Mouse (Mus musculus): ENCODE results near the gene Atp4a. TPM values are rescaled to one million over a fixed set of nuclear protein-coding genes. Genes with fewer than 3 reads are reported as not detected.

Gene Atp4a
- polyA plus RNA-seq, 1 experiment from 2014 or later, result 5.0 TPM

- TF ChIP-seq CTCF (IDR thresholded peaks at IDR 0.05; ENCODE audit: low read depth), result no peak
- H3K27ac ChIP-seq, result no peak overlapping the region
- no peaks in the 10 kb centered on the region for H3K36me3 ChIP-seq (ENCODE audit: insufficient read depth, low read length)
- ATAC-seq (replicated peaks; ENCODE audit: low FRiP score, low read depth), result no peak
- H3K4me1 ChIP-seq (replicated peaks; ENCODE audit: insufficient read depth, low read length), result no peaks in the 10 kb centered on the region
- H3K9me3 ChIP-seq (replicated peaks; ENCODE audit: low read length), result no peaks in the 10 kb centered on the region
- H3K4me3 ChIP-seq (replicated peaks; ENCODE audit: low read depth, low read length), result no peak overlapping the region
- no peak overlapping the region for H3K9ac ChIP-seq (ENCODE audit: low read depth, low read length)
- no peak for DNase-seq (ENCODE audit: low spot score)
- no peaks in the 10 kb centered on the region for H3K27me3 ChIP-seq (ENCODE audit: insufficient read depth, low read length)
- no peak overlapping the region for H3K4me2 ChIP-seq (ENCODE audit: low read length)
- WGBS, result 27% methylated on average over 4 of the region's 4 CpGs
Measured at GRCm38 (mm10) chr7:30744022-30744598, 32.1 kb downstream of the Atp4a start.

GRCm38 (mm10) chr7:30747525-30748204, 35.7 kb downstream of the Atp4a start:
- 0 out of 2 replicates have a peak, but pooled peaks cover 4% of the 10 kb centered on the region for H3K4me1 ChIP-seq (replicated peaks; ENCODE audit: insufficient read depth, low read length)
- WGBS, result 80% methylated on average over 7 of the region's 7 CpGs
- ATAC-seq (replicated peaks; ENCODE audit: low FRiP score, low read depth) (no peak), DNase-seq (ENCODE audit: low spot score) (no peak)
- H3K9me3 ChIP-seq (replicated peaks; ENCODE audit: low read length), result no peaks in the 10 kb centered on the region
- H3K9ac ChIP-seq (ENCODE audit: low read depth, low read length), result no peak overlapping the region
- TF ChIP-seq CTCF (IDR thresholded peaks at IDR 0.05; ENCODE audit: low read depth), result 0 out of 2 replicates have a peak, but pooled peaks have one; percentile 18
- H3K4me3 ChIP-seq (replicated peaks; ENCODE audit: low read depth, low read length), result no peak overlapping the region
- no peaks in the 10 kb centered on the region for H3K36me3 ChIP-seq (ENCODE audit: insufficient read depth, low read length)
- H3K27ac ChIP-seq, result no peak overlapping the region
- H3K4me2 ChIP-seq (ENCODE audit: low read length), result no peak overlapping the region
- no peaks in the 10 kb centered on the region for H3K27me3 ChIP-seq (ENCODE audit: insufficient read depth, low read length)

GRCm38 (mm10) chr7:30749824-30750606, 38.0 kb downstream of the Atp4a start:
- Histone ChIP-seq H3K27me3 (ENCODE audit: insufficient read depth, low read length) (no peaks in the 10 kb centered on the region), H3K9me3 (replicated peaks; ENCODE audit: low read length) (no peaks in the 10 kb centered on the region), H3K9ac (ENCODE audit: low read depth, low read length) (no peak overlapping the region), H3K4me3 (replicated peaks; ENCODE audit: low read depth, low read length) (no peak overlapping the region), H3K36me3 (ENCODE audit: insufficient read depth, low read length) (no peaks in the 10 kb centered on the region), H3K4me2 (ENCODE audit: low read length) (no peak overlapping the region), H3K27ac (0 out of 2 replicates have a peak overlapping the region, but pooled peaks have one; percentile 42), H3K4me1 (replicated peaks; ENCODE audit: insufficient read depth, low read length) (0 out of 2 replicates have a peak, but pooled peaks cover 4% of the 10 kb centered on the region)
- ATAC-seq (replicated peaks; ENCODE audit: low FRiP score, low read depth) (peak; percentile 73), DNase-seq (ENCODE audit: low spot score) (peak; percentile 42)
- WGBS, result 55% methylated on average over 13 of the region's 13 CpGs
- no peak for TF ChIP-seq CTCF (IDR thresholded peaks at IDR 0.05; ENCODE audit: low read depth)

DNA sequence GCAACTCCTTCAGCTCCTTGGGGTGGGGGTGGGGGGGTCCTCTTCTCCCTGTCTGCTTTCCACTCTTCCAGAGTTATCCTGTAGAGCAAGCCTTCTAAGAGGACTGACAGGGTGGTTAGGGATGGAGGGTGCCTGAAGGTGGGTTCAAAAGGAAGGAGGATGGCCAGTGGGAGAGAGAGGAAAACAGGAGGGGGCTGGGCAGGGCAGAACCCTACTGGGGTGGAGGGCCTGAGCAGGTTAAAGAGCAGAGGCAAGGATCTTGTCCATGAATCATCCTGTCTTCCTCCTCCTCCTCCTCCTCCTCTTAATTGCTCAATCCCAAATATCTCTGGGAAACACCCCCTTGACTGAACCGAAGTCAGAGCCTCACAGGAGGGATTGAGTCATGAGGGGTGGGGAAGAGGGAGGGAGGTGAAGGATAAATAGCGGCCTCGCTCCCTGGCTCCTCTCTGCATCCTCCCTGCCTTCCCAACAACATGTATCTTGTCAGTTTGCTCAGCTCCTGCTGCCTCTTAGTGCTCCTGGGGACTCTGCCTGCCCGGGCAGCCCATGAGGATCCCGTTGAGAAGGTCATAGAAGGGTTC, 39.2 kb downstream of the Atp4a start, which contains the start of gene Sbsn:
Gene Sbsn, plus strand, starts transcription at position 386 of the 584 bp plus-strand sequence.
- Histone ChIP-seq H3K4me1 (replicated peaks; ENCODE audit: insufficient read depth, low read length) (0 out of 2 replicates have a peak, but pooled peaks cover 4% of the 10 kb centered on the region), H3K9me3 (replicated peaks; ENCODE audit: low read length) (no peaks in the 10 kb centered on the region), H3K27me3 (ENCODE audit: insufficient read depth, low read length) (no peaks in the 10 kb centered on the region), H3K9ac (ENCODE audit: low read depth, low read length) (no peak within 1 kb of the TSS), H3K36me3 (ENCODE audit: insufficient read depth, low read length) (no peaks in the 10 kb centered on the region), H3K4me2 (ENCODE audit: low read length) (no peak within 1 kb of the TSS), H3K4me3 (replicated peaks; ENCODE audit: low read depth, low read length) (no peak within 1 kb of the TSS), H3K27ac (0 out of 2 replicates have a peak within 1 kb of the TSS, but pooled peaks have one; percentile 42)
- peak; percentile 27 for DNase-seq (ENCODE audit: low spot score)
- 29% methylated on average over 5 of the region's 5 CpGs for WGBS
- ATAC-seq (replicated peaks; ENCODE audit: low FRiP score, low read depth), result peak; percentile 27; the same call in 1 of the 2 replicates
- no peak for TF ChIP-seq CTCF (IDR thresholded peaks at IDR 0.05; ENCODE audit: low read depth)

GRCm38 (mm10) chr7:30757001-30757400, 45.0 kb downstream of the Atp4a start:
- H3K9ac ChIP-seq (ENCODE audit: low read depth, low read length), result no peak overlapping the region
- no peaks in the 10 kb centered on the region for H3K4me1 ChIP-seq (replicated peaks; ENCODE audit: insufficient read depth, low read length)
- no peaks in the 10 kb centered on the region for H3K36me3 ChIP-seq (ENCODE audit: insufficient read depth, low read length)
- no peak overlapping the region for H3K27ac ChIP-seq
- H3K4me3 ChIP-seq (replicated peaks; ENCODE audit: low read depth, low read length), result no peak overlapping the region
- ATAC-seq (replicated peaks; ENCODE audit: low FRiP score, low read depth) (peak; percentile 23; the same call in 1 of the 2 replicates), DNase-seq (ENCODE audit: low spot score) (no peak)
- no peaks in the 10 kb centered on the region for H3K27me3 ChIP-seq (ENCODE audit: insufficient read depth, low read length)
- H3K4me2 ChIP-seq (ENCODE audit: low read length), result no peak overlapping the region
- H3K9me3 ChIP-seq (replicated peaks; ENCODE audit: low read length), result no peaks in the 10 kb centered on the region
- TF ChIP-seq CTCF (IDR thresholded peaks at IDR 0.05; ENCODE audit: low read depth), result no peak
- WGBS, result 83% methylated on average over 3 of the region's 3 CpGs

GRCm38 (mm10) chr7:30758853-30759252, 46.8 kb downstream of the Atp4a start:
- DNase-seq (ENCODE audit: low spot score) (peak; percentile 64), ATAC-seq (replicated peaks; ENCODE audit: low FRiP score, low read depth) (peak; percentile 34; the same call in 1 of the 2 replicates)
- Histone ChIP-seq H3K9me3 (replicated peaks; ENCODE audit: low read length) (no peaks in the 10 kb centered on the region), H3K4me2 (ENCODE audit: low read length) (no peak overlapping the region), H3K27ac (no peak overlapping the region), H3K4me1 (replicated peaks; ENCODE audit: insufficient read depth, low read length) (no peaks in the 10 kb centered on the region), H3K4me3 (replicated peaks; ENCODE audit: low read depth, low read length) (no peak overlapping the region), H3K36me3 (ENCODE audit: insufficient read depth, low read length) (no peaks in the 10 kb centered on the region), H3K9ac (ENCODE audit: low read depth, low read length) (no peak overlapping the region), H3K27me3 (ENCODE audit: insufficient read depth, low read length) (no peaks in the 10 kb centered on the region)
- 19% methylated on average over 4 of the region's 4 CpGs for WGBS
- TF ChIP-seq CTCF (IDR thresholded peaks at IDR 0.05; ENCODE audit: low read depth), result peak; percentile 69
